Mouse (Mus musculus) heart, postnatal 4 days (tissue): Measurements from ENCODE around the gene Mob3b. TPM values are rescaled to one million over a fixed set of nuclear protein-coding genes. Genes with fewer than 3 reads are reported as not detected.

Source experiments
- DNase-seq: peaks from one replicate; pipeline ENCODE4 v3.0.0; 2021
- total RNA-seq, 2 experiments: library from RNA; stranded (reverse); gene quantifications; 2 replicates each; pipeline ENCODE4 v1.2.3; 2021

Gene Mob3b
- 1 to 10 TPM; 1.5 to 2.0 TPM for total RNA-seq

GRCm38 (mm10) chr4:35156751-35157611 is at the start of gene Mob3b:
Gene Mob3b, minus strand, starts transcription at chr4:35157484.
- DNase-seq: peak; percentile 91

DNA sequence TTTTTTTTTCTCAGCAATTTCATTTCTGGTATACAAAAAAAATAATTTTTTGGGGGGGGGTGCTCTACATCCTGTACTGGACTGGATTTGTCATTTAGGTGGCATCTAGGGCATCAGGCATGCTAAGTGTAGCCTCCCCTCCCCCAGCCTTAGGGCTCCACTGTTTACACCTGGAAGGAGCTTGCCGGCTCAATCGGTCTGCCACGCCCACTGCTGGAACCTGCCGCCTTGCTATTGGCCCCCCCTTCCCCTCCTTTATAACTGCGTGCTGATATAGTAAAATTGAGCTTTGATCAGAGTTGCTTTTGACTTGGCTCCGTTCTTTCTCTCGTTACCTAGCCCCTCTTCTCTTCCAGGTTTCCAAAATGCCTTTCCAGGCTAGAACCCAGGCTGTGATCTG is 47.4 kb upstream of the Mob3b start:
- DNase-seq: no peak

DNA sequence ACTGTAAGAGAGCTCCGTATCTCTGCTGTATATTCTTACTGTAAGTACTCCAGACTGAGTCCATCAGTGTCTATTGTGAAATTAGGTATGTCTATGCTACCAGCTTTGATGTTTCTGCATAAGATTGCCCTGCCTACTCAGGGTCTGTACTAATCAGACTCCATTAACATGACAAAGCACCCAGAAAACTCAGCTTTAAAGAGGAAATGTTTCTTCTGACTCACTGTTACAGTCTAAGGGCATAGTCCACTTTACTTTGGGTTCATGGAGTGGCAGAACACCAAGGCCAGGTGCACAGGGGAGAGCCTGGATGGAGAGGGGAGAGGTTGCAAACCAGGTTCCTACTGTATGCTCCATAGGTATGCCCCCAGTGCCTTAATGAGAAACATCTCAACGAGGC is 46.4 kb upstream of the Mob3b start:
- no peak for DNase-seq

- no peak for DNase-seq
Measured at GRCm38 (mm10) chr4:35201700-35202099, 44.4 kb upstream of the Mob3b start.

- DNase-seq: no peak
Measured at GRCm38 (mm10) chr4:35192725-35193124, 35.4 kb upstream of the Mob3b start.

DNA sequence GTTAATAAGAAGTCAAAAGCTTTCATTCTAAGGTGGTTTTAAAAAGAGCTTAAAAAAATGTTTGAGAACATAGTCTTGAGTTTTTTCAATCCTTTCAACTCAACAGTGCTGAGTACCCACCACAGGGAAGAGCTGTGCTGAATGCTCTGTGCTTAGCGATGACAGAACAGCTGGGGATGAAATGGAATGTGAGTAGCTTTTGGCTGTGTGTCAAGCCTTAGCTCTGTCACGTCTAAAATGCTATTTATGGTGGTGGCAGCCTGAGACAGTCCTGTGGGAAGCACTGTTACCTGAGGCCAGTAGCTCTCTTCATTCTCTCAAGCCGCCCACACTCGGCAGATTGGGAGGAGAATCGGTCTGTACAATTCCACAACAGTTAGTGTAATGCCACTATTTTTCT is 32.5 kb upstream of the Mob3b start:
- no peak for DNase-seq

- DNase-seq: no peak
Measured at GRCm38 (mm10) chr4:35187617-35188326, 30.5 kb upstream of the Mob3b start.

- DNase-seq: no peak
Measured at GRCm38 (mm10) chr4:35177926-35178645, 20.8 kb upstream of the Mob3b start.

DNA sequence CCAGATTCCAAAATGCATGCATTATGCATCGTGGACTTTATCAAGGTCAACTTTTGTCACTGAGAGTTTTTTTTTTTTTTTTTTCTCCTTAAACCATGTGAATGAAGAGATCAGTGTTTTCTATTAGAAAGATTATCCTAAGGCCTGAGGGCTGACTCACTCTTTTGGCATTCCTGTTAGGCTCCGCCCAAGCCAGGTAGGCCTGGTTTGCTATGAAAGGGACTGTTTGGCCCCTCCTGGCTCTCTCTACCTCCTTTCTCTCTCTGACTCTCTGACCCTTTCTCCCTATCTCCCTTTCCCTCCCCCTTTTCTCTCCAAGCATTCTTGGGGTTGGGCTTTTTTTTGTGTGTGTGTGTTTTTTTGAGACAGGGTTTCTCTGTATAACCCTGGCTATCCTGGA is 18.3 kb upstream of the Mob3b start:
- DNase-seq: no peak

GRCm38 (mm10) chr4:35173551-35173950 is 16.3 kb upstream of the Mob3b start:
- no peak for DNase-seq

DNA sequence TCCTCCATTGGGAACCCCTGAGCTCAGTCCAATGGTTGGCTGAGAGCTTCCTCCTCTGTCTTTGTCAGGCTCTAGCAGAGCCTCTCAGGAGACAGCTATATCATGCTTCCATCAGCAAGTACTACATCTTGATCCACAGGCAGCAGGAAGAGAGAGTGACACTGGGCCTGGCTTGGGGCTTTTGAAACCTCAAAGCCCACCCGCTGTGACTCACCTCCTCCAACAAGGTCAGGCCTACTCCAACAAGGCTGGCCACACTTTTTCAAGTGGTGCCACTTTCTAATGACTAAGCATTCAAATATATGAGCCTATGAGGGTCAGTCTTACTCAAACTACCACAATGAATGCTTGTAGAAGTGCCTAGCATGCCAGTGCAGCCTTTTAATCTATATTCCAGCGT is 15.2 kb upstream of the Mob3b start:
- DNase-seq: no peak

GRCm38 (mm10) chr4:35169571-35170125 is 12.4 kb upstream of the Mob3b start:
- DNase-seq: no peak

- DNase-seq: no peak
Measured at GRCm38 (mm10) chr4:35167855-35168254, 10.6 kb upstream of the Mob3b start.

- DNase-seq: no peak
Measured at GRCm38 (mm10) chr4:35165947-35166346, 8.7 kb upstream of the Mob3b start.

DNA sequence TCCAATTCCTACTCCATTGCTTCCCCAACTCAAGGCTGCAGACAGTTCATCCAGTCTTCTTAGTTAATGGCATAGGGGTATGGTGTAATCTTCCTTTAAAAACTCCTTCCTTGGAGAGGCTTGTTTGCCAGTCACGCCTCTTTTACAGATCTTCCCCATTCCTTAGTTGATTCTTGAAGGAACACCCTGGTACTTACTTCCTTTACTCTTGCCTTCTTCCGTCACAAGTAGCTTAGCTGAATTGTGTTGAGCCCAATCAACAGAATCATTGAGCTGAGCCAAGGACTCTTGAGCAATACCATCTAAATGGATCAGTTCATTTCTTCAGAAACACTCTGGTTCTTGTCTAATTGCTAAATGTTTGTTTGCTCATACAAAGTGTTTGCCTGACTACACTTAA is 8.0 kb upstream of the Mob3b start:
- DNase-seq: no peak

GRCm38 (mm10) chr4:35157815-35158214 is 531 bp upstream of the Mob3b start:
- DNase-seq: no peak

- peak; percentile 51 for DNase-seq
Measured at GRCm38 (mm10) chr4:35156149-35156611, 1.1 kb downstream of the Mob3b start.

GRCm38 (mm10) chr4:35155132-35155922 is 2.0 kb downstream of the Mob3b start:
- peak; percentile 28 for DNase-seq

DNA sequence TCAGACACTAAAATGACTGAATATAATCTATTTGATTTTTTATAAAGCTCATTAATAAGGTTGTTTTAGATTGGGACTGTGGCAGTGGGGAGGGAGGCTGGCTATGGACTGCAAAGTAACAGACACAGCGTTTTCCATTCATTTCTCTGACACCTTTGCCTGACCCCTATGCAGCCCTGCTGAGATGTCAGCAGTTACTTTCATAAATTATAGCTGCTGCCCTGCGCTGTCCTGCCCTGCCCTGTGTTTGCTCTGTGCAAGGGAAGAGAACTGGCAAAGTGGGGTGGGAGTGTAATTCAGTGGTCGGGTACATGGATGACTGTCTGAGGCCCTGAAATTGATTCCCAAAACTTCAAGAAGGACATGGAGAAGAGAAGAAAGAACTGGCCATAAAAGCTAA is 3.2 kb downstream of the Mob3b start:
- DNase-seq: no peak

- no peak for DNase-seq
Measured at GRCm38 (mm10) chr4:35151756-35152155, 5.5 kb downstream of the Mob3b start, which contains the start of gene Ifnk. Gene Ifnk, plus strand, starts transcription at chr4:35152056.

- no peak for DNase-seq
Measured at GRCm38 (mm10) chr4:35150706-35151105, 6.6 kb downstream of the Mob3b start.

DNA sequence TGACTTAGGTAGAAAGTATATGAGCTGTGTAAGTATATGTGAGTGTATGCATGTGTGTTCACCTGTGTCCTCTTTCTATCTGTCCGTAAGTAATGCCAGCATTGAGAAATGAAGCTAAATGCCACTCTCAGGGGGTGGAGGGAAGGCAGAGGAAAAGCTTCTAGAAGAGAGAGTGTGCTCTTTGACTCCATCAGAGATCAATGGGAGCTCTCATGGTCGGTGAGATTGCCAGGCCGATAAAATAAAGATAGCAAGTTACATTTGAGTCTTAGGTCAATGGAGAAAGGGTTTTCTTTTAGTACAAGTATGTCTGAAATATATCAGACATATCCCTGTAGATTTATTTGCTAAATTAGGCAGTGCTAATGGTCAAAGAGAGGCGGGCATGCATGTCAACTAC is 9.0 kb downstream of the Mob3b start:
- DNase-seq: no peak
